Mouse (Mus musculus) bone marrow, adult 2 months (tissue): ENCODE data around the gene Upk1b.

Source experiments
- CTCF ChIP-seq: fragments of 200-500 bp; IDR thresholded peaks from 2 replicates; pipeline ENCODE4 v1.5.1; 2011; ENCODE audit warnings: low read length, control low read depth; ENCODE audit not compliant: control insufficient read depth, insufficient read depth
- POLR2A ChIP-seq: fragments of 200-500 bp; IDR thresholded peaks from 2 replicates; pipeline ENCODE4 v1.6.1; 2011; ENCODE audit warnings: low read depth, mild to moderate bottlenecking, control low read depth, low read length, borderline replicate concordance; ENCODE audit not compliant: control insufficient read depth

DNA sequence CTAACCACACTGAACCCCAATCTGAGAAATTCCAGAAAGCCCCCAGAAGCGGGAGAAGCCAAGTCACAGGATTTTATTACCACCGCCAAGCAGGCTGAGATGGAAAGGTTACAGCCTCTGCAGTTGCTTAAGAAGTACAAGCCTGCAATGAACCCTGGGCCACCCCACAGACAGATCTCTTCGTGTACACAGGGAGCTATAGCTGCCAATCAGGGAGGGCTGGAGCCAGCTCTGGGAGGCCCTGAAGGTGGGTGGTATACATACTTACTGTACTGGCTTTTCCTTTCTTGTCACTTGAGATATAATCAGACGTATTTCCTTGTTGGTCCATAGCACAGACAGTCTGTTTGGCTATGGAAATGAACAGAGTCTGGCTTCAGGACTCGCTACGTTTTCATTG lies 49.3 kb downstream of the Upk1b start:
- TF ChIP-seq CTCF (no peak), POLR2A (no peak)
